Mouse (Mus musculus) G1E (cell line): ENCODE results near the gene Agap1. TPM values are rescaled to one million over a fixed set of nuclear protein-coding genes. Genes with fewer than 3 reads are reported as not detected.

ENCODE experiments used
- ATAC-seq: 2 replicates; pipeline ENCODE4 v1.8.0; 2016; ENCODE audit warnings: mild to moderate bottlenecking; ENCODE audit not compliant: insufficient number of reproducible peaks, poor library complexity, low FRiP score, severe bottlenecking; ENCODE audit errors: extremely low read depth
- DNase-seq: peaks from one replicate; pipeline ENCODE4 v3.0.0; 2012; ENCODE audit warnings: low spot score
- H3K27me3 ChIP-seq: 2 replicates; pipeline ENCODE4 v1.6.1; 2012; ENCODE audit warnings: mild to moderate bottlenecking, low read length, inconsistent platforms; ENCODE audit not compliant: insufficient read depth
- H3K36me3 ChIP-seq: replicated peaks from 2 replicates; pipeline ENCODE3; 2012; ENCODE audit warnings: mild to moderate bottlenecking, inconsistent platforms
- H3K4me1 ChIP-seq: 2 replicates; pipeline ENCODE4 v1.6.1; 2012; ENCODE audit warnings: low read depth, low read length, inconsistent platforms, mixed read lengths; ENCODE audit not compliant: insufficient read depth
- H3K4me3 ChIP-seq: 2 replicates; pipeline ENCODE4 v1.5.1; 2012; ENCODE audit warnings: low read depth, mild to moderate bottlenecking, inconsistent platforms, low read length, moderate library complexity, mixed read lengths
- H3K9me3 ChIP-seq: replicated peaks from 2 replicates; pipeline ENCODE4 v1.6.1; 2012; ENCODE audit warnings: inconsistent platforms
- CTCF ChIP-seq: IDR thresholded peaks from 2 replicates; pipeline ENCODE4 v1.5.1; 2012; ENCODE audit warnings: low read depth, low read length, inconsistent platforms, mixed read lengths
- GATA1 ChIP-seq: IDR thresholded peaks from 2 replicates; pipeline ENCODE4 v1.6.1; 2012; ENCODE audit warnings: borderline replicate concordance, low read length, inconsistent platforms, mixed read lengths
- GATA2 ChIP-seq: IDR thresholded peaks from 2 replicates; pipeline ENCODE4 v1.6.1; 2012; ENCODE audit warnings: low read depth, low read length, inconsistent platforms, borderline replicate concordance
- POLR2AphosphoS5 ChIP-seq: IDR thresholded peaks from 2 replicates; pipeline ENCODE4 v1.6.1; 2012; ENCODE audit warnings: low read depth, low read length, inconsistent platforms; ENCODE audit not compliant: insufficient replicate concordance
- TAL1 ChIP-seq: conservative IDR thresholded peaks from 2 replicates; pipeline ENCODE4 v1.6.1; 2012; ENCODE audit warnings: low read depth, low read length, inconsistent platforms, mixed read lengths
- polyA plus RNA-seq: library from polyadenylated mRNA; stranded (reverse); fragments of >175 nt; gene quantifications from 2 replicates; pipeline ENCODE4 v1.2.3, GENCODE M21; 2012
- total RNA-seq, 2 experiments: library from RNA; stranded (forward) in 1 of 2; stranded (reverse) in 1 of 2; fragments of 200-1000 nt in 1 of 2; fragments of >200 nt in 1 of 2; fragmentation: Nextera tagmentation in 1 of 2; gene quantifications; 2 replicates each; pipeline ENCODE4 v1.2.3; 2014 to 2017

Agap1 gene
- total and polyA plus RNA-seq, 3 experiments = 0.01 to 0.45 (median 0.16) TPM

GRCm38 (mm10) chr1:89770298-89770697, 315.7 kb downstream of the Agap1 start:
- DNase-seq (no peak), ATAC-seq (no peak)
- Histone ChIP-seq H3K36me3 (no peaks in the 10 kb centered on the region), H3K9me3 (peaks cover 83% of the 10 kb centered on the region), H3K4me1 (no peaks in the 10 kb centered on the region), H3K27me3 (no peaks in the 10 kb centered on the region; the same call in 1 of the 2 replicates), H3K4me3 (no peak overlapping the region)
- TF ChIP-seq GATA1 = no peak

DNA sequence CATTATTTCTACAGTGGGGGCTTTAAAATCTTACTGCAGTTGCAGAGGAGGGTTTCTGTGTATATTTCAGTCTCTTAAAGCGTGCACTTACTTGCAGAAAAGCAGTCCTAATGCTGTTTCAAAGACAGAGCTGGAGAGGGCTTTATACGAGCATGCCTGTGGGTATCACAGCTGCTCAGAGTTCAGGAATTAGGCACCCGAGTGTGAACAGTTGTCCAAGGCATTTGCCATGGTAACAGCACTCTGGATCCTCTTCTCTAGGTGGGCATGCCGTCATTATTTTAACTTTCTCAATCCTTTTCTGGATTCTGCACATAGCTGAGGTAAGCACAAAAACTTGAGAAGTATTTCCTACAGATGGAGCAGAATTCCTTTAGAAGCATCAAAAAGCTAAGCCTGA, 321.1 kb downstream of the Agap1 start:
- ATAC-seq (no peak), DNase-seq (no peak)
- no peaks in the 10 kb centered on the region for H3K4me1 ChIP-seq
- no peak overlapping the region for H3K4me3 ChIP-seq
- H3K36me3 ChIP-seq = no peaks in the 10 kb centered on the region
- TF ChIP-seq GATA2 (no peak), CTCF (no peak), POLR2AphosphoS5 (no peak), TAL1 (no peak), GATA1 (no peak)
- peaks cover 89% of the 10 kb centered on the region for H3K9me3 ChIP-seq
- no peaks in the 10 kb centered on the region; the same call in 1 of the 2 replicates for H3K27me3 ChIP-seq

DNA sequence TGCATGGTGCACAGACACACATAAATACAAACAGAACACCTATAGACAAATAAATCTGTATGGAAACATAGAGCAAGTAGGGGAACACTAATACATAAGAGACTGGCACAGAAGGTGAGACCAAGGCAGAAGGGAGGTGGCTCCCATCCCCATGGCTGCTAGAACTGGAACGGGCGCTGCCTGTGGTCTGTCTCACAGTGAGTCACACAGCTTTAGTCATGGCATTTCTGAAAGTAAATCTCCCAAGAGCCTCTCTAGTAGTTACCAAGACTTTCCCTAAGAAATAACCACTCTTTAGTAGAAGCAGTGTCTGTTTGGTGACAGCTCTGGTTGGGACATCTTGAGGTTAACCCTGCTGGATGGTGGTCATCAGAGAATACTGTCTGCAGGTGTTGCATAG, 326.1 kb downstream of the Agap1 start:
- H3K27me3 ChIP-seq = no peaks in the 10 kb centered on the region
- no peak for ATAC-seq
- H3K4me3 ChIP-seq = no peak overlapping the region
- no peak for DNase-seq
- no peak for TF ChIP-seq POLR2AphosphoS5
- no peak for TF ChIP-seq CTCF
- no peak for TF ChIP-seq GATA1
- no peak for TF ChIP-seq TAL1
- TF ChIP-seq GATA2 = no peak
- H3K9me3 ChIP-seq = peaks cover 86% of the 10 kb centered on the region
- H3K36me3 ChIP-seq = no peaks in the 10 kb centered on the region
- H3K4me1 ChIP-seq = no peaks in the 10 kb centered on the region

DNA sequence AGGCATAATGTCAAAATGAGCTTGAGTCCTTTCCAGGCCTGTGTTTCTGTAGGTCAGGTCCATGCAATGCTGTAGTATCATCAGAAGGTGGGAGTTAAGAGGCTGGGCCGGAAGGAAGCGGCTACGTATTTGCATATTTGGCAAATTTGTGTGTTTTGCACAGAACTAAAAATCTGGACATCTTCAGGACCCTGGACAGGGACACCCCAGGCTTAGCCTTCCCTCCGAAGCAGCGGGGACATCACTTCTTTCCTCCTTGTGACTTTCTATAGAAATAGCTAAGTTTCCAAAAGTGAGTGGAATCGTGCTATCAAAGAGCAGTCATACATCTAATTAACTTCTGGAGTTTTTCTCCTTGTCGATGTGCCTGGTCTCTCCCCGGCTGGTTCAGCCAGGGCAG, 327.3 kb downstream of the Agap1 start:
- H3K4me1 ChIP-seq = no peaks in the 10 kb centered on the region
- H3K27me3 ChIP-seq = no peaks in the 10 kb centered on the region
- H3K4me3 ChIP-seq = no peak overlapping the region
- no peak for TF ChIP-seq GATA1
- TF ChIP-seq CTCF = no peak
- no peak for TF ChIP-seq GATA2
- H3K9me3 ChIP-seq = peaks cover 87% of the 10 kb centered on the region
- no peaks in the 10 kb centered on the region for H3K36me3 ChIP-seq
- ATAC-seq = no peak
- DNase-seq = no peak

DNA sequence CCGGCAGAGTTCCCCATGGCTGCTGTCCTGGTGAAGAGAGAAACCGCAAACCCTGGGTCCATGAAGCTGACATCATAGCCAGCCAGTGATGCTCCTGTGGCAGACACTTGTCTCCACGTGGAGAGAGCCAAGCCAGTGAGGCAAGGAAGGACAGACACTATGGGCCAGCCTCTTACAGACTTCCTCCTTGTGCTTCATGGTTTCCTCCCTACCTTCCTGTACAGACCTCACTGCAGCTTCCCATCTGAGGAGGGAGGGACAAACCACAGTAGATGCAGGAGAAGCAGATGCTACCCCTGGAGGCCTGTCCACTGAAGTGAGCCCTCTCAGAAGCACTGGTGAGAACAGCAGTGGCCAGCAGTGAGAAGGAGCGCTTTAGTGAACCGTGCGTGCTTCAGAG, 332.2 kb downstream of the Agap1 start:
- Histone ChIP-seq H3K27me3 (no peaks in the 10 kb centered on the region), H3K4me1 (no peaks in the 10 kb centered on the region), H3K9me3 (peaks cover 82% of the 10 kb centered on the region), H3K4me3 (no peak overlapping the region), H3K36me3 (no peaks in the 10 kb centered on the region)
- ATAC-seq = no peak
- TF ChIP-seq GATA2 = no peak
- TF ChIP-seq TAL1 = no peak
- TF ChIP-seq POLR2AphosphoS5 = no peak
- no peak for TF ChIP-seq CTCF
- no peak for TF ChIP-seq GATA1
- DNase-seq = no peak

DNA sequence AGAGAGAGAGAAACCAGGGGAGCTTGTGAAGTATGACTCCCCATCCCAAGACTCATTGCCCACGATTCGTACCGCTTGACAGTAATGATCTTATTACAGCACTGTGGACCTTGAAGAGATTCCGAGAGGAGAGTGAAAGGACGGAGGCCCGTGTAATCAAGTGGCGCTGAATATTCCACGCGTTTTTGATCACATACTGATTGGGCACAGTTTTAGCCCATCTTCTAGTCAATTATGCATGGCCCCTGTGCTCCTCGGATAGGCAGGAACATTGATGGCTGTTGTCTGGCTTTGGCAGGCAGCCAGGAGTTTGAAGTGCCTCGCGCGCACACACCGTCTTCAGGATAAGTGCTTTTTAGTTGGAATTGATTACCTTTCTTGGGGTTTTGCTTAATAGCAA, 344.1 kb downstream of the Agap1 start:
- Histone ChIP-seq H3K36me3 (no peaks in the 10 kb centered on the region), H3K4me3 (no peak overlapping the region), H3K9me3 (peaks cover 89% of the 10 kb centered on the region), H3K4me1 (no peaks in the 10 kb centered on the region), H3K27me3 (no peaks in the 10 kb centered on the region)
- TF ChIP-seq TAL1 (no peak), GATA1 (no peak), GATA2 (no peak), POLR2AphosphoS5 (no peak)
- DNase-seq (no peak), ATAC-seq (no peak)

GRCm38 (mm10) chr1:89801506-89801905, 346.9 kb downstream of the Agap1 start:
- Histone ChIP-seq H3K4me1 (no peaks in the 10 kb centered on the region), H3K9me3 (peaks cover 84% of the 10 kb centered on the region), H3K27me3 (no peaks in the 10 kb centered on the region), H3K36me3 (no peaks in the 10 kb centered on the region), H3K4me3 (no peak overlapping the region)
- TF ChIP-seq GATA2 (no peak), TAL1 (no peak), GATA1 (no peak), CTCF (no peak), POLR2AphosphoS5 (no peak)
- DNase-seq = no peak
- no peak for ATAC-seq
